Mouse (Mus musculus) embryo, embryonic 11.5 days (tissue): ENCODE data around the gene Furin.
A peak's percentile ranks its signal among the peaks of the same experiment; 100 is the strongest.
"Not testable (repeated sequence)": the region's sequence is repeated elsewhere in the genome, so short reads cannot be mapped to it uniquely, and the experiment has no call there.

ENCODE experiments used
- DNase-seq: peaks from one replicate; pipeline ENCODE4 v3.0.0-alpha.2; 2012; ENCODE audit warnings: low read depth, low spot score

Furin gene

DNA sequence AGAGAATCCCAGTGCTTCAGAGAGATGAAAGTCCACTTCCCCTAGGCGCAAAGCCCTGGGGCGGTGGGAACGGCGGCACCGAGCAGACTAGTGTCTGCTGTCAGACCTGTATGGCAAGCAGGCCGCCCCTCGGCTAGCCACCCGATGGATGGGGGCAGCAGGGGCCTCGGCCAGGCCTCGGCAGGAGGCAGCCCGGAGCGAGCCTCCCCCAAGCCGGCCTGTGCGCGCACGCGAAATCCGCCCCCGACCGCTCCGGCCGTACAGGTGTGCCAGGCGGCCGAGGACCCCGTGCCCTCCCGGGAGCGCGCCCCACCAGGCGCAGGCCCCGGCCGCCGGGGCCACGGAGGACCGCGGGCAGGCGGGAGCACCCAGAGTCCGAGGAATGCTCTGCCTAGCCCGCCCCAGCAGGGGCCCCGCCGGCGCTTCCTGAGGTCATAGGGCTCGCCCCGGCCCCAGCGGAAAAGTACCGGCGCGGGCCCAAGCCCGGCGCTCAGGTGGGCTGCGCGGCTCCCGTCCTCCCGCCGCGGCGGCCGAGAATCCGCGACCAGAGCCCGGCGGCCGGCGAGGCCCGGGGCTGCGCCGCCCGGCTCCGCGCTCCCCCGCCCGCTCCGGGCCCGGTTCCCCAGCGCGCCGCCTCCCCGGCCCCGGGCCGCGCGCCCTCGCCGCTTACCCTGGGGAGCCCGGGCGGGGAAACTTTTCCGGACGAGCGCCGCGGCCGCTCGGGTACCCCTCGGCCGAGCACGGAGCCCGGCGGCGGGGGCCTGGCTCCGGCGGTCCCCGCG is 3.2 kb downstream of the Furin start:
- no peak for DNase-seq

DNA sequence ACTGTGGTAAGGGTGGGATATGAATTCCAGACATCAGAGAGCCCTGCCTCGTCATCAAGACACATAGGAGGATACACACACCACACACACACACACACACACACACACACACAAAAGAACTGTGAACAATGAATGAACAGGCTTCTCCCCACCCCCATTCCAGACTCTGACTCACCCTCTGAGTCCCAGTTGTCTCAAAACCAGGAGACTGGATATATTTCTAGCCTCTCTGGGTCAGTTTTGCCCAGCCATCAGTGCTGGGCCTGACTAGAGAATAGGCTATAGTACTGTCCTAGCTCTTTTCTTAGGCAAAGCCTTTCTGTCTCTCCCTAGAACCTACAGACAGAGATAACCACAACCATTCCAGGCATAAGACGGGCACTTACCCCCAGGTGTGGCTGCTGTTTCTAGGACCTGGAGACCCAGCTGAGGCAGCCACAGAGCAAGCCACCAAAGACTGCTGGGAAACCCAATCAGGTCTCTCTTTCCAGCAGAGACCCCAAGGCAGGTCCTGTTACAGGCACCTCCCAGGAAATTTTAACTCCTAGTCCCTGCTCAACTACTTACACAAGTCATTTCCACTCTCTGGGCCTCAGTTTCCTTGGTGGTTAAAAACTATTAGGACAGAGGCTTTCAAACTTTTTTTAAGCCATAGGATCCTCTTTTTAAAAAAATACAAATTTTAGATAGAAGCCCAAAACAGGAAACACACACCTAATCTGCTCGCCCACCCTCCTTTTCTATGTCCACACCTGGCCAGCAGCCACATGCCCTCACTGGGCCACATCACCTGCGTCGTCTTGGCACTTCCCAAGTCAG is 4.0 kb downstream of the Furin start:
- DNase-seq: no peak

DNA sequence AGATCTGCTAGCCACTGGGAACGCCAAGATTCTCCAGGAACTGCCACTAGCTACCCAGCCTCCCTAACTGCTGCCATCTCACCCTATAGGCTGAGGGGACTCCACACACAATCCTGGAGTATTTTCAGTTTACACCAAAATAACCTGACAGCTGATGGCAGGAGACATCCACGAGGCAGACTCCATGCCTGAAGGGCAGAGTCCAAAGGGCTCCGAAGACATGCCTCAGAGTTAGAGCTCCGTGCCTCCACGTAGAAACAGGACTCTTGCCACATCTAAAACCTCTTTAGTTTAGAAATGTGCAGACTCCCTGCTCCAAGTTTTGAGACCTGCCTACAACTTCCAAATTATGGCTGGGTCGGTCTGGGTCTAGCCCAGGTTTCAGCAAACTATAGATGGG is 4.7 kb downstream of the Furin start:
- no peak for DNase-seq

DNA sequence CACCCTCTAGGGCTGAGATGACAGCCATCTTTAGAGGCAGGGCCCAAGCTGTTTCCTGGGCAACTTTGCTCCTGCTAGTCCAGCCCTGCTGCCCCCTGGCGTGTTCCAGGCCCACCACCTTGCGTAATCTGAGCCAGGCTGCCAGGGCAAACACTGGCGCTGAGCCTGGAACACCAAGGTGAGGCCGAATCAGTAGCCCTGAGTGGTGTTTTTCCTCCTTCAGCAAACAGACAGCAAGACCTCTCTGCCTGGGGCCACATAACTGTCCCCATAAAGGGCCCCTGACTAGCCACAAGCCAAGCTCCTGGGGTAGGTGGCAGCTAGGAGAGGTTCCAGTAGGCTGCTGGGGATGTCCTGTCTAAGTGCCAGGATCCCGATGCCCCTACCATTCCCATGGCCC is 5.1 kb downstream of the Furin start:
- no peak for DNase-seq

DNA sequence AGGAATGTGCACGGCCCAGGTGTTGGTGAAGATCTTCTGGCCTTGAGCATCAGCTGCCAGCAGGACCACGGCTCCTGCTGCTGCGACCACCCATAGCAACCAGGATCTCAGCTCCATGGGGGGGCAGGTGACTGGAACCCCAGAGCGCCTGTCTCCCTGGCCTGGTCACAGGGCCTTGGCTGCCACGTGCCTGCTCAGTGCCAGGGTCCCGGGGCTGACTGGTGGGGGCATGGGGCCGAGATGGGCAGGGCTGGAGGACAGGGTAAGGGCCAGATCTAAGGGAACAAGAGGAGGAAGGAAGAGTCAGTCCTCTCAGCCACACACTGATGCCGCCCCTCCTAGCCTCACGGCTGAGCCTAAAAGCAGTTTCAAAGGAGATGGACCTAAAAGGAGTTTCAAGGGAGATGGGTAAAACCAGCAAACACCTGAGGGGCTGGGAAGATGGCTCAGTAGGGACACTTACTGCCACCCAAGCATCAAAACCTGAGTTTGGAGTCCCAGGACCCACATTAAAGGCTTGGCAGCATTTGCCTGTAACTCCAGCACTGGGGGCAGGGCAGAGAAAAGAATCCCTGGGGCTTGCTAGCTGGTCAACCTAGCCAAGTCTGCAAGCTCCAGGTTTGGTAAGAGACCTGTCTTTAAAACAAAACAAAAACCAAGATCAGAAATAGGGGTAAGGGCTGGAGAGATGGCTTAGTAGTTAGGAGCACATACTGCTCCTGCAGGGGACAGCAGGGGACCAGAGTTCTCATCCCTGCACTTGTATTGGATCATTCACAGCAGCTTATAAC is 6.4 kb downstream of the Furin start:
- DNase-seq: no peak

DNA sequence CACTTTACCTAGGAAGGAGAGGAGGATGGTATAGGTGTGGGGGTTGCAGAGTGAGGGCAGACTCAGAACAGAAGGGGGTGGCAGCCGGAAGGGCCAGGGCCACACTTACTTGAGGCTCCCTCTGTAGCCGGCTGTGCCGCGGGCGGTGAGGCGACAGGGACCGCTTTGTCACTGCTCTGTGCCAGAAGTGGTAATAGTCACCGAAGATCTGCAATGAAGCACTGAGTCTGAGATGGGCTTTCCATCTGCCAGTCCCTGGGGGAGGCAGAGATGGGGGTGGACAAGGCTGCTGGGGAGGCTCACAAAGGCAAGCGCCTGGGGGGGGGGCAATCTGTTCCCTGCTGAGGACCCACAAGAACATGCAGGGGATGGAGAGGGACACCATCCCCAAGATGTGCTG is 7.2 kb downstream of the Furin start:
- DNase-seq: no peak

DNA sequence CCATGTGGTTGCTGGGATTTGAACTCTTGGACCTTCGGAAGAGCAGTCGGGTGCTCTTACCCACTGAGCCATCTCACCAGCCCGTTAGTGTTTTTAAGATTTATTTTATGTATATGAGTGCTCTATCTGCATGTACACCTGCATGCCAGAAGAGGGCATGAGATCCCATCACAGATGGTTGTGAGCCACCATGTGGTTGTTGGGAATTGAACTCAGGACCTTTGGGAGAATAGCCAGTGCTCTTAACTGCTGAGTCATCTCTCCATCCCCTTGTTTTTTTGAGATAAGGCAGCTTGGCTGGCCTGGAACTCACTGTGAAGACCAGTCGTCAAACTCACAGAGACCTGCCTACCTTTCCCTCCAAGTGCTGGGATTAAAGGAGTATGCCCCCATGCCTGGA is 8.8 kb downstream of the Furin start:
- DNase-seq: not testable (repeated sequence)

DNA sequence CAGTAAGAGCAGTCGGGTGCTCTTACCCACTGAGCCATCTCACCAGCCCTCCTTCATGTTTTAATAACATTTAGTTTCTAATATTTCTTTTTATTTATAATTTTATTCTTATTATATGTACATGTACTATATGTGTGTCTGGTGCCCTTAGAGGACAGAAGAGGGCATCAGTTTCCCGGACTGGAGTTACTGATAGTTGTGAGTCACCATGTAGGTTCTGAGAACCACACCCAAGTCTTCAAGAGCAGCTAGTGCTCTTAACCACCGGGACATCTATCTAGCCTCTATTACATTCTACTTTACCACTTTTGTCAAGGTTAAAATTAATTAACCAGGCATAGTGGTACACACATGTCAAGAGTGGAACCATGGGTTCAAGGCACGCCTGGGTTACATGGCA is 10.6 kb downstream of the Furin start:
- DNase-seq: no peak

DNA sequence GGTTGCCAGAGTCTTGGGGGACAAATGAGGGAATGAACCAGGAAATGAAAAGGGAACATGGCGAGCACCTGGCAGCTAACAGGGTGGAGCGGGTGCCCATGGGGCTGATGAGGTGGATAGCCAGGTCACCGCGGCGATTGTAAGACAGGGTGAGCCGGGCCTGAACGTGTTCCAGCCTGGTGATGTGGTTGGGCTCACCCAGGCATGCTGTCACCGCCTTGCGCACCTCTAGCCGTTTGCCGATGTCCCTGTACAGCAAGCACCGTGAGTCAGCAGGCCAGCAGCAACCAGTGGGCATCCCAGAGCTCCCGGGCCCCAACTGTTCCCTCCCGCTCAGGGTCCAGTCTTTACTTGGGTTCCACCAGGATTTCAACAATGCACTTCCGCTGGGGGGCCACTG is 13.1 kb downstream of the Furin start:
- DNase-seq: no peak

DNA sequence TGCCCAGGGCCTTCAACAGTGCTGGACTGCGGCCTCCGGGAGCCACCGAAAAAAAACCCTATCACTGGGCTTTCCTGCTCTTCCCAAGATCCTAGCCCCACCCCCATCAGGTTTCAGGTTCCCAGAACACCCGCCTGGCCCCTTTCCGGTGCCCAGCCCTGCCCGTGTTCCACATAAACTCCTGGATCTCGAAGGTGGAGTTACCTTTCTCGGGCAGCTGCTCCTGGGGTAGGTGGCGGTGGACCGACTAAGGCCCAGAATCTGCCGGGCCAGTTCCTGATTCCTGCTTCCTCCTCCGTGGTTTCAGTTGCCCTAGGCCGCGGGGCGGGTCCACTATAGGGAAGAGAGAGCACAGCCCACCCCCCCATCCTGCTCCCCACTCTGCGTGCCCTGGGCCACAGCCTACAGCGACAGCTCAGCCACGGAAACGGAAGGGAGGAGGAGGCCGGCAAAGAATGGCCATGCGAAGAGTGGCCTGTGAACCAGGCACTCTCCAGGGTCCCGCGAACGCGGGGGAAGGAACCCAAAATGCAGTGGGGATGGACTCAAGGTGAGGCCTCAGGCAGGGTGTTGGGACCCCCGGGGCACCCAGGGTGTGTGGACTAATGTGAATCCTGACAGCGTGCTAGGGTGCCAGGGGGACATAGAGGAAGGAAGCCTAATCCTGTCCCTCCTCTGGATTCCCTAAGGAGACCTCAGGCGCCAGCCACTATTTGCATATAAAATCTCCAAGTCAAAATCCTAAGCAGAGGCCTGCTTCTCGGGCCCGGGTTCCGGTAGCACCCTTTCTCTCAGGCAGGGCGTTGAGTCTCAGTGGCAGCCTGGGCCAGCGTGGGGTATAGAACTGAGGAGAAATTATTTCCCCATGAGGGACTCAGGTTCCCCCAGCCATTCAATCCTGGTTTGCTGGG is 17.3 kb downstream of the Furin start, which contains the start of gene Fes:
Fes (minus strand) TSS at position 314 of the 911 bp plus-strand sequence.
- no peak for DNase-seq

DNA sequence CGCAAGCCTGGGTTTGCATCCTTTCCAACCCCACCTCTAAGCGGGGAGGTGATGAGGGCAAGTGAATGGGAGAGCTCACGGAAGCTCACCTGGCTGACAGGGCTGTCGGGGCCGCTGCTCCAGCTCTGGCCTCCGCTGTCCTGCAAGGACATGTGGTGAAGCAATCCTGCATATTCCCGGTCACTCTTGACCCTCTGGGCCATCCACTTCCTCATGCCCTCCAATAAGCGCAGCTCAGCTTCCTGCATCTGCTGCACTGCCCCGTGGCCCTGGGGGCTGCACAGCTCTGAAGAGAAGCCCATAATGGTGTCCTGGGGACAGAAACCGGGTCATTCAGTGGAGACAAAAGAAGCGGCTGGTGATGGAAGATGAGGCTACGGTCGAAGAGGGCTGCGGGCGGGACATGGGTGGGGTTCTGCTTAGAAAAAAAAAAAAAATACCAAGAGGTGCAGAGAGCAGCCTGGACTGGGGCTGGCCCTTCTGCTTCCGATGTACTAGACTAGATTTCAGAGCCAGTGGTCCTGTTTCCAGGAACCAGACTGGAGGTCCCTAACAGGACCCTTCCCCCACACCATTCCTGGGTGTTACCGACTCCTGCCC is 18.1 kb downstream of the Furin start:
- no peak for DNase-seq

DNA sequence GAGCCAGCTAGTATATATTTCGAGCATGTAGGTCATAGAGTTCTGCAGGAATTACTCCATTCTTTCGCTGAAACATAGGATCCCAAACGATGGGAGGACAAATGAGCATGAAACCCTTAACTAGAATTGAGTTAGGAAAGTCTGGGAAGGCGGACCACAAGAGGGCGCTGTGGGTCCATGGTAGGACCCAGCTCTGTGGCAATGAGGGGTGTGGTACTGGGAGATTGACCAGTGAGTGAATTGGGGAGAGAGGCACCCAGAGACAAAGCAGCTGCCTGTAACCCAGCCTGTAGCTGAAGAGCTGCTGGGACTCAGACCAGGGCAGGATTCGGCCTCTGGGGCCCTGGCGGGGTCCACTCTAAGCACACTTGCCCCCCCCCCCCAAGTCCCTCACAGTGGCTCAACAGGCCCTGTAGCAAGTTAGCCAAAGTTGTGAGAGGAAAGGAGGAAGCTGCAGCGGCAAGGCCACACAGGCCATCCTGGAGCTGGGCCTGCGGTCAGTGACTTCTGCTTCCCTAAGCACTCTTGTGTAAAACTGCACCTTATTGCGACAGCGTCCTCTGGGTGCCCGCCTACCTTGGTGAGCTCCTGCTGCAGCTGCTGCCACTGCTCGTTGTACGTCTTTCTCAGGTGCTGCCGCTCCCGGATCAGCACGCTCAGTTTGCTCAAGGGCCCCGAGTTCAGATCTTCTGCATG is 18.9 kb downstream of the Furin start:
- peak; percentile 84 for DNase-seq

DNA sequence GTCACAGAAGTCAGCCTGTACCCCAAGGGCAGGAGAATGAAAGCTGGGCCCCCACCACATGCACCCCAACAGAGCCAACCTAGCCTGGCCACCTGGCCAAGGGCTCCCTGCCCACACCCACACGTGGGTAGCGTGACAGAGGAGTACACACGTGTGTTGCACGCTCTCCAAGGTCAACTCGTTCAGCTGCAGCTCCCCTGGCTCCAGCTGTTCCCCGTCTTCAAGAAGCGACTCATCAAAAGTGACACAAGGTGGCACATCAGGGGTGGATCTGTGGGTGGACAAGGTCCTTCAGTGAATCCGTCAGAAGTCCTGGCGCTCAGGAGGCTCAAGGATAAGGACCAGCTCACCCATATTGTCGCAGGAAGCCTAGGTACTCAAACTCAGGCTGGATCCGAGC is 22.3 kb downstream of the Furin start:
- DNase-seq: no peak

DNA sequence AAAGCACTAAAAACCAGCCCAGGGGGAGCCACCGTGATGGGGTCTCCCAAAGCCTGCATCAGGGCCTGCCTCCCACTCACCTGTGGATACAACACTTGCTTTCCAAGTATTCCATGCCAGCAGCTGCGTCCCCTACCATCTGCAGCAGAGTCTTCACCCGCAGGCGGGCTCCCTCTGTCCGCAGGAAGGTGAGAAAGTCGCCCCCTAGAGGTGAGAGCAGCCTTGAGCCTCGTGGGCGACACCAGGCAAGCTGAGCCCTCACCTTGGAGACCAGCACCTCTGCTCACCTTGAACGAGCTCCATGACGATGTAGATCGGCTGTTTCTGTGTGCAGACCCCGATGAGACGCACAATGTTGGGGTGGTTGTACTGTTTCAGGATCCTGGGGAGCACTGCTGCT is 25.7 kb downstream of the Furin start:
- no peak for DNase-seq

DNA sequence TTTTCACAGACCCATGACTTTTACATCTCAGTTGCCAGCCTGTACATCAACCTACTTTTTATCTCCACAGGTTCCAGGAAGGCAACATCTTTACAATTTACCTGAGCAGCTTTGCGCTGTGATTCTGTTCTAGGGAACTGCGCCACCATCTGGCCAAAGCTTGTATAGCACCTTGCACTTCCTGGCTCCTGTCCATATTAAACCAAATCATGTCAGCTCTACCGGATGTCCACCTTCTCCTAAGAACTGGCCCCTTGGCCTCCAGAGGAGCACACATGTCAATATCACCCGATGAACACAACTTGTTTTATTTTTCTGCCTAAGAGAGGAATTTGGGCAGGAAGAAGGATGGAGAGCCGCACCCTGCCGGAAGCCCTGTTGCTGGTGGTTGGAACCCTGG is 27.8 kb downstream of the Furin start:
- DNase-seq: no peak

DNA sequence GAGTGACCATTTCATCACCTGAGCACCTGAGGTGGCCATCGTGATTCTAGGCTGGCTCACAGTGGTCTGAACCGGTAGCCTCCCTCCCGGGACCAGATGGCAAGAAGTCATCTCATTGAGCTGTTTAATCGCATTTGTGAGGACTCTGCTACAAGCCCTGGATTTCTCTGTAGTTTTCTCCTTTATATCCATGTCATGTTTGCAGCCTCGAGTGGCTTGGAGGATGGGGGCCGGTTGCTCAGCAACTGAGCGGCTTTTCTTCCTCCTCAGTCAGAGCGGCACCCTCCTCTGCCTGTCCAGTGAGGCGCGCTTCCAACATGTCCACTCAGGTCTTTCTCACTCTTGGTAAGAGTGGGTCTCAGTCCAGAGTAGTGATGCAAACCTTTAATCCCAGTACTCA is 29.0 kb downstream of the Furin start:
- DNase-seq: no peak

DNA sequence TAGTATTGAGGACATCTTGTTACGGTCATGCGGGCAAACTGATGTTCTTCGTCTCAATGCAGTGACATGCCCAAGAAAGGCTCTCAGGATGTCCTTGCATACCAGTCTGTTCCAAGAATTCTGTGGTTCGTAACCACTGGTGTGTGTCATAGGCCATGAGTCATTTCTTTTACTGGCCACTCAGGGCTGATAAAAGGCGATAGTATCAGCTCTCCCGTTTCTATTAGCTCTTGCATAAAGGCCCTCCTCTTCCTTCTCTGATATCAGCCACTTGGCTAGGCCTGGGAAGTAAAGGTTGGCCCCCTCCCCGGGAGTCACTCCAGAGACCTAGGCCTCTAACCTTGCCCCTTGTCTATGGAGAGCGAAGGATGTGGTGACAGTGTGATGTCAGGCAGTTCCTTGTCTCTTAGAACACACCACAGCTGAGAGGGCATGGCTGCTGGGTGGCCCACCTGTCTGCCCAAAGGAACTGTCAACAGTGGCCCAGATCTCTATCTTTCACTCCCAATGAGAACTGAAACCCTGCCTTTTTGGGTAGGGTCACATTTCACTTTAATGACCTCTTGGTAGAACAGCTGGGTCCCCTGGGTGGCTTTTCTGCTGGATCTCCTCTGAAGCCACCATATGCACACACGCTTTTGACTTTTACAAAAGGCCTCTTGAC is 29.7 kb downstream of the Furin start:
- DNase-seq: no peak

DNA sequence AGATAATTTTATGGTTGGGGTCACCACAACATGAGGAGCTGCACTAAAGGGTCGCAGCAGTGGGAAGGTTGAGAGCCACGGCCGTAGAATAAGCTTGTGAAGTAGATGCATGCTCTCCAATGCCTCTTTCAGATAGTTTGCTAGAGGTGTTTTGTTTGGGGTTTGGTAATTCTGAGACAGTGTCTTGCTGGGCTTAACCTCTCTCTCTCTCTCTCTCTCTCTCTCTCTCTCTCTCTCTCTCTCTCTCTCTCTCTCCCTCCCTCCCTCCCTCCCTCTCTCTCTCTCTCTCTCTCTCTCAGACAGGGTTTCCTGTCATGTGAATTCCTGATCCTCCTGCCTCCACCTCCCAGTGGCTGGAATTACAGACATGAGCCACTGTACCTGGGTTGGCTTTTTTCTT is 30.5 kb downstream of the Furin start:
- DNase-seq: no peak

DNA sequence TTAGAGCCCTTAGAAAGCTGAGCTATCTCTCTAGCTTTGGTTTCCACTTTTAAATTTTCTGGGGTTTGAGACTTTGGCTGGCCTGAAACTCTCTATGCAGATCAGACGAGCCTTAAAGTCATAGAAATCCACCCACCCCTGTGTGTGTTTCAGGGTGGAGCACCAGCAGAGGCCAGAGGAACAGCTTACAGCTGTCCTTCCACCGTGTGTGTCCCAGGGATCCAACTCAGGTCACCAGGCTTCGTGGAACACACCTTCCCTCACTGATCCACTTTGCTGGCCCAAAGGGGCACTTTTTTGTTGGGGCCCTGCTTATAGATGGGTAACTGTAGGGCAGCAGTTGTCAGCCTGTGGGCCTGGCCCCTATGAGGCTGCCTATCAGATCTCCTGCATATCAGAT is 31.0 kb downstream of the Furin start:
- DNase-seq: no peak

DNA sequence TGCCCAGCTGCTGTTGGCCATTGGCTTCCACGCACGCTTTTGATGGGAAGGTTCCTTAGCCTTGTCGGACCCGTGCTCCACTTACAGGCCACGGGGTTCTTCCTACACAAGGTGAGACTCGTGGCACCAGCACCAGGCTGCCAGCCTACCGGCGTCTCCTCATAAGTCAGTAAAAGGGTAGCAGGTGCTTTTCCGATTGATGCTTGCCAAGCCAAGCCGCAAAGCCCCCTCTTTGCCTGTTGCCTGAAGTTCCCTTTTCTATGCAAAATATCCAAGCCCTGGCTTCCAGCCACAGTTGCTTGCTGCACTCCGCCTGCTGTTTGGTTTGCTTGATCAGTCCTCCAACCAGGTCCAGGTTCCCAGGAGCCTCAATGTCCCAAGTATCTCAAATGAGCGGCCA is 31.4 kb downstream of the Furin start:
- no peak for DNase-seq
